Mouse (Mus musculus): ENCODE results near the gene Meis2. TPM values are rescaled to one million over a fixed set of nuclear protein-coding genes. Genes with fewer than 3 reads are reported as not detected.

The Meis2 gene
- total RNA-seq, 2 experiments from 2014 or later, result 80.8 to 89.3 TPM

DNA sequence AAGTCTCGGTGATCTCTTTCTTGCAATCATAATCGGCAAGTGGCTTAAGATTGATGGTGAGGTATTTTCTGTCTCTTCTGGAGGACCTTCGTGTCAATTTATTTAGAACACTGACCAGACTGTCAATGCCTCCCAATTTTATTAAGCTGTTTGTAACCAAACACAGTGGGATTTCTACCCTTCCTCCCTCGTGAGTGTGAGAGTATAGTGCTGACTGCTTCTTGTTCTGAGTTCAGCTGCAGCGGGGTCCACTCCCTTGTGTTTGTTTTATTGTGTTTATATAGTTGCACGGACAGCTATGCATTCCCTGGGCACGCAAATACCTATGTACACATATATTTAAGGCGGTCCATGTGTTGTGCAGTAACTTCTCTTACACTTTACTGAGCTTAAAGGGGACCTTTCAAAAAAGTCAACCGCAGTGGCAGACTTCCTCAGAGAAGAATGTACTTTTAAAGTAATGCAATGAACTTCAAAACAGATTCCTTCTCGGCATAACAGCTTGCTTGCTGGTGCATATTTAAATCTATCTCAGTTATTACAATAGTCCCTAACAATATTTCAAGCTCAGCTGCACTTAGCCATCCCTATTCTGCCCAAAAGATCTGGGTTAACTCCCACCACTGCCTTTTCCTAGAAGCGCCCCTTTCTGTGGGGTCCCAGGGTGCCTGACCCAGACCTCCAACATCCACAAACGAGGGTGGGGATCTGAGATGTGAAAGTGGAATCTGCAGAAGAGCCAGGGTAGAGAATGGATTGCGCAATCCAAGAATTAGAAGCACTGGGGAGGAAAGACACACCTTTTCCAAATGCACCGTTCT is 211.4 kb downstream of the Meis2 start:
- no peak for DNase-seq (ENCODE audit: low spot score in 2 of 2)
- intact Hi-C loops (cut with DNase I), result loop anchor here (5.0 to 10.0 kb wide), 3 partner anchors 589 to 1229 kb away; no protein-coding TSS in a partner anchor

DNA sequence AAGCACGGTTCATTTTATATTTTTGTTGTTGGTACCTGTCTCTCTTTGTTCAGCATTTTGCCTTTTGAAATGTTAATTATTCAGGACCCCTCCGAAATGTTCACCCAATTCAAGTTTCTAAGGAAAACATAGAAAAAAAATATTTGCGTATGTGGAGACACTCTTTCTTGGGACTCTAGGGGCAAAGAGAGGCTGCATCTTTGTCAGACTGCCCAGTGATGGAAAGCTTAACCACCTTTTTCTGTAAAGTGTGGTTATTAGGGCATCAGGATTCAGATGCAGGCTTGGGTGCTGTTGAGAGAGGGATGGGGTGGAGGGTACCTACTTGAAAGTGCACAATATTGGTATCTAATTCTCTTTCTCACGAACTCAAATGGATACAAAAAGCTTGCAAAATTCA is 212.4 kb downstream of the Meis2 start:
- no peak for DNase-seq (ENCODE audit: low spot score in 2 of 2)
- intact Hi-C loops (cut with DNase I), result loop anchor here (5.0 to 10.0 kb wide), 3 partner anchors 588 to 1228 kb away; no protein-coding TSS in a partner anchor

DNA sequence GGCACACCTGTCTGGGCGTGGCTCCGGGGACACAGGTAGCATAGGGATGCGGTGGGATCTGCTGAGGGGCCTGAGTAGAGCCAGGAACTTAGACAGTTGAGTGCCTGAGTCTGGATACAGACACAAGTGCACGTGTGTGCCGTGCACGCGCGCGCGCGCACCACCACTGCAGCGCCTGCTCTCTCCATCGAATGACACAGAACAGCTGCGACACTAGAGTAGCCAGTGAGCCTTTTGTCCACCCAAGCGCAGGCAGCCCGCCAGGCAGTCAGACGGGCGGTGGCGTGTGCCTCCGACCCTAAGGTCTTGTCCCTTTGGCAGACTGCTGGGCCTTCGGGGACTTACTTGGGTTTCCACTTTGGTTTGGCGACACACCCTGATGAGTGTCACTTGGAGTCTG is 213.0 kb downstream of the Meis2 start:
- intact Hi-C loops (cut with DNase I), result loop anchor here (5.0 to 10.0 kb wide), 3 partner anchors 588 to 1228 kb away; no protein-coding TSS in a partner anchor
- DNase-seq (ENCODE audit: low spot score in 2 of 2), result peak; percentile 54 to 79

DNA sequence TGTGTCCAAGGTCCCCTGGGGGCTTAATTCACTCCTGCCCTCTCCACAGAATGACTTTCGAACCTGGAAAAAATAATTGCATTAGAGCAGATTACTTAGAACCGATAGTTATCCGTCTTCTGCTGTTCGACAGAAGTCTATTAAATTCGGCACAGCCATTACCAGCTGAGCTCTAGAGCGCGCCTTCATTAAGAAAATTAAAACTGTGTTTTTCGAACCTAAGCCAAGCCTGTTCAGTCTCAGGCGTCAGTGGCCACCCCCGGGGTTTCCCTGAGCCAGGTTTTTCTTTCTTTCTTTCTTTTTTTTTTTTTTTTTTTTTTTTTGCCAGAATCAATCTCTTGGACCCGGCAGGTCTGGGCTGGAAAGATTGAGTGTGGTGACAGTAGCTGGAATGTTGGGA is 213.5 kb downstream of the Meis2 start:
- no peak for DNase-seq (ENCODE audit: low spot score in 2 of 2)
- intact Hi-C loops (cut with DNase I), result loop anchor here (5.0 to 10.0 kb wide), 3 partner anchors 587 to 1227 kb away; no protein-coding TSS in a partner anchor

DNA sequence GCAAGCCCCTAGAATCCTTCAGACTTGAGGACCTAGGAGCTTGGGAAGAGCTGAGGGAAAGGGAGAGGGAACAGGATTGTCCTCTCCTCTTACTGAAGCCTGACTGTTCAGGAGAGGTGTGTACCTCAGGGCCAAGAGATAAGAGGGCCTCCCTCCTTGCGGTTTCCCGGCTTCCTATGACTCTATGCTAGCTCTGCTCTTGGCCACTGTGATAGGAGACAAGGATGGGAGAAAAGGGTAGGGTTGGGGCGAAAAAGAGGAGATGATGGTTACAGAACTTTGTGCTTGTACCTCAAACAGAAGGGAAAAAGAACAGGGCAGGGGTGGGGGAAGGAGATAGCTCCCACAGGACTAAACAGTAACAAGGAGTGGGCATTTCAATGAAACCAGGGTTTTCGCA is 214.7 kb downstream of the Meis2 start:
- intact Hi-C loops (cut with DNase I), result loop anchor here (5.0 to 10.0 kb wide), 3 partner anchors 586 to 1226 kb away; no protein-coding TSS in a partner anchor

DNA sequence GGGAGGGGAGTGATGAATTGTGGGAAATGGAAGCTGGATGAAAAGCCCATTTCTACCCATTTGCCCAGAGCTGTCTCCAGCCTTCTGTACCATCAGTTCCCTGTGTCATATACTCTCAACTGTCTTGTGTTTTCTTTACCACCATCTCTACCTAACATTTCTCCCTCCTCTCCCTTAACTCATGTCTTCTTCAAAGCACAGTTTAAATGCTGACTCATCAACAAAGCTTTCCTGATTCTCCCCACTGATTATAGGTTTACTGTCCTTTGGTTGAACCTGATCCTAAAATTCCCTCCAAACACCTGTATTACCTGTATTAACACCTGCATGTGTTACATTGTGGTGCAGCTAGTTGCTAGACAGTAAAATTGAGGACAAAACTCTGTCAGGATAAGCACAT is 222.8 kb downstream of the Meis2 start:
- intact Hi-C loops (cut with DNase I), result no loop called here
- DNase-seq (ENCODE audit: low spot score in 2 of 2), result no peak

More for the DNA sequence above, 214.7 kb downstream of the Meis2 start:
- no peak for DNase-seq (ENCODE audit: low spot score in 2 of 2)

DNA sequence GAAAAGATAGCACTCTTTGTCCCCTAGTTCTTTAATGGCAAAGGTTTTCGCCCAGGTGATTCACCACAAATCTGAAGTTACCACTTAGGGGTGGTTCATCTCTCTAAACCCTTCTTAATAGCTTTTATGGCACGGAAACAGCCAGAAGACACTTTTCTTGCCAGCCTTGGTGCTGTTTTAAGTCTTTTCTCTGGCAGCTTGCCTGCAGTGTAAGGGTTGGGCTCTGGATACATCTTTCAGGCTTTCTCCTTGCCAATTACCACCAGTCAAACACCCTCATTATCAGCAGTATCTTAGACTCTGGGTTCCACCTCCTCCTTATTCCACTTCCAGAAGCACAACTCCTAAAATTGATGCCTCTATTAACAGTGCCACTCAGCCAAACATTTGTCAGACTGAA is 229.6 kb downstream of the Meis2 start:
- DNase-seq (ENCODE audit: low spot score in 2 of 2), result no peak
- intact Hi-C loops (cut with DNase I), result no loop called here

DNA sequence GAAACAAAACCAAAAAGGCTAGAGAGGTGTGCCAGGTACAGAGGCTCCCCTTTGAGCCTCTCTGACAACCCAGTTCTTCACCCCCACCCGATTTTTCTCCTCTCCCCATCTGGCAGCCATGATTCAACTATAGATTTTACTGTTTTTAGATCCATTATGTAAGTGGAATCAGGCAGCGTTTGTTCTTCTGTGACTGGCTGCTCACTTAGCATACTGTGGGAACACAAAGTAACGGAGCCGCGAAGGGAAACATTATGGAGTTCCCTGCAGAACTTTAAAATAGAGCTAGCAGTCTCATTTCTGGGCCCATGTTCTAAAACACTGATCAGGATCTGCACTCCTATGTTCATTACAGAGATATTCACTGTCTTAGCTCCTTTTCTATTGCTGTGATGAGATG is 243.3 kb downstream of the Meis2 start:
- DNase-seq (ENCODE audit: low spot score in 2 of 2), result peak; percentile 58 to 76
- intact Hi-C loops (cut with DNase I), result no loop called here

DNA sequence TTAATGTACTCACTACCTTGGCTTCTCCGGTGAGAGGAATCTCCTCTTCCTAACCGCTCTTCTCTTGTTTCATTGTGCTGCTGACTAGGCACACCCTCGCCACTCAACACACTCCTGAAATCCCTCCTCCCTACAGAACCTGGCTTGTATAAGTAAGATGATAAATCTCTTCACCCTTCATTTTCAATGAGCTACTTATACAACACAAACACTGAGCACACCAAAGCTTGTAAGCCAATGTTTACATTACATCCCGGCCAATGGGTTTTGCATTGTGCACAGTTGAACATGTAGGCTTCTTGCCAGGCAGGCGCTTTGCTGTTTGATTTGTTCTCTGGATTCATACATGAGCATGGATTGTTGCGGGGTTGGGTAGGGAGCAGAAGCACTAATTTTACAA is 247.7 kb downstream of the Meis2 start:
- intact Hi-C loops (cut with DNase I), result no loop called here
- no peak for DNase-seq (ENCODE audit: low spot score in 2 of 2)

DNA sequence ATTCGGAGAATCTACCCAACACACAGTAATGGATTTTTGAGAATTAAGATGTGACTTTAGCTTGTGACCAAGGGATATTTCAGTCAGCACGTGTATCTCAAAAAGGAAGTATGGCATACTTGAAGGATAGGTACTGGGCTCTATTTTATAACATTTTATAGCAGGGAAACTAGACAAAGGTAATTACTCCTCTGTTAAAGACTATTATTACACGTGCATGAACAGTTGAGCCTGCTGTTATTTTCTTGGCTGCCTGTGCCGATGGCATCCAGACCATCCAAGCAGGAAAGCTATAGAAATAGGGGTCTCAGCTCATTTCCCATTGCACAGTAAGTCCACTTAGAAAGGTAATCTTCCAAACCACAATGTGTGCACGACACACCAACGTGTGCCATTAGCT is 251.9 kb downstream of the Meis2 start:
- no peak for DNase-seq (ENCODE audit: low spot score in 2 of 2)
- intact Hi-C loops (cut with DNase I), result no loop called here

DNA sequence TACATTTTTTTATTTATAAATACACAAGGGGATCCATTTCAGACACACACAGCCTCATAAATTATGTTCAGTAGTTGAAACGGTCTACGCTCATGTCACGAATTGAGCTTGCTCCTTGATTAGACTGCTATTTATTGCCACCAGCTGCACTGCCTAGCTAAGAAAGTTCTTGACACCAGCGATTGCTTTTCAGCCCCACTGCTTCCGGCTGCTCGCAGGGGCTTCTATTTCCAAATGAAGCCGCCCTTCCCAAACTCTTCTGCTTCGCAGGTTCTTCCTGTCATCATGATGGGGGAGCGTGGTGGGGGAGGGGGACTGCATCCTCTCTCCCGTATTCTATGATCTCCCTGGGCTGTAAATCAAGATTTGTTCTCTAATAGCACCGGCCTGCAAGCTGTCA is 252.3 kb downstream of the Meis2 start:
- DNase-seq (ENCODE audit: low spot score in 2 of 2), result peak in 1 of 2 experiments; percentile 8

More for the DNA sequence above, 252.3 kb downstream of the Meis2 start:
- intact Hi-C loops (cut with DNase I), result no loop called here
